Mouse (Mus musculus) liver, adult 2 months (tissue): Measurements from ENCODE around the gene Tll1. TPM values are rescaled to one million over a fixed set of nuclear protein-coding genes. Genes with fewer than 3 reads are reported as not detected.

Experiments
- DNase-seq: peaks from one replicate; pipeline ENCODE4 v3.0.0-alpha.2; 2011; ENCODE audit warnings: low read depth, low spot score; ENCODE audit errors: extremely low read depth
- H3K27ac ChIP-seq: fragments of 200-500 bp; replicated peaks from 2 replicates; pipeline ENCODE4 v1.5.1; 2012; ENCODE audit warnings: low read depth, mild to moderate bottlenecking, control low read depth, inconsistent platforms, low read length; ENCODE audit not compliant: insufficient read depth
- H3K27me3 ChIP-seq: fragments of 200-500 bp; 2 replicates; pipeline ENCODE4 v1.6.1; 2012; ENCODE audit warnings: mild to moderate bottlenecking, moderate library complexity, low read length, inconsistent platforms; ENCODE audit not compliant: control insufficient read depth, insufficient read depth
- H3K36me3 ChIP-seq: fragments of 200-500 bp; 2 replicates; pipeline ENCODE4 v1.6.1; 2012; ENCODE audit warnings: low read length, inconsistent platforms; ENCODE audit not compliant: control insufficient read depth, insufficient read depth
- H3K4me1 ChIP-seq: fragments of 200-500 bp; 2 replicates; pipeline ENCODE4 v1.6.1; 2011; ENCODE audit warnings: low read length; ENCODE audit not compliant: control insufficient read depth, insufficient read depth
- H3K4me3 ChIP-seq: fragments of 200-500 bp; 2 replicates; pipeline ENCODE4 v1.5.1; 2011; ENCODE audit warnings: low read depth, mild to moderate bottlenecking, control low read depth, low read length, moderate library complexity; ENCODE audit not compliant: insufficient read depth
- H3K79me2 ChIP-seq: fragments of 200-500 bp; 2 replicates; pipeline ENCODE4 v1.6.1; 2012; ENCODE audit warnings: inconsistent platforms, mild to moderate bottlenecking, low read length, moderate library complexity; ENCODE audit not compliant: control insufficient read depth, insufficient read depth
- H3K9ac ChIP-seq: fragments of 200-500 bp; 2 replicates; pipeline ENCODE4 v1.6.1; 2012; ENCODE audit warnings: low read depth, mild to moderate bottlenecking, control low read depth, inconsistent platforms, low read length
- CTCF ChIP-seq: fragments of 200-500 bp; IDR thresholded peaks from 2 replicates; pipeline ENCODE4 v1.5.1; 2011; ENCODE audit warnings: low read depth, low read length, control low read depth
- POLR2A ChIP-seq: fragments of 200-500 bp; IDR thresholded peaks from 2 replicates; pipeline ENCODE4 v1.6.1; 2011; ENCODE audit warnings: low read length, control low read depth; ENCODE audit not compliant: insufficient read depth; ENCODE audit errors: extremely low read depth
- WGBS: fragments of 180-500 bp; shearing (Covaris S2); methylation state at CpG from one replicate; pipeline ENCODE4 v1.1.7; 2018; 5-methylcytosine and 5-hydroxymethylcytosine counted together
- polyA plus RNA-seq: library from polyadenylated mRNA; depleted of rRNA; stranded (reverse); fragments of >200 nt; gene quantifications from 2 replicates; pipeline ENCODE4 v1.2.3, GENCODE M21; 2012
- total RNA-seq: library from RNA; depleted of rRNA; stranded (reverse); fragments of >200 nt; gene quantifications from 2 replicates; pipeline ENCODE4 v1.2.3, GENCODE M21; 2014

The Tll1 gene
- total and polyA plus RNA-seq, 2 experiments = under 0.01 TPM; not detected in 1

GRCm38 (mm10) chr8:64193421-64193820, 12.7 kb downstream of the Tll1 start:
- no peak for TF ChIP-seq CTCF
- no peak for TF ChIP-seq POLR2A

GRCm38 (mm10) chr8:64187881-64188280, 18.2 kb downstream of the Tll1 start:
- Histone ChIP-seq H3K4me3 (no peak overlapping the region), H3K36me3 (no peaks in the 10 kb centered on the region), H3K79me2 (no peaks in the 10 kb centered on the region), H3K27me3 (no peaks in the 10 kb centered on the region), H3K27ac (no peak overlapping the region), H3K9ac (no peak overlapping the region), H3K4me1 (no peaks in the 10 kb centered on the region)
- 81% methylated on average over 2 of the region's 2 CpGs for WGBS
- no peak for TF ChIP-seq CTCF
- TF ChIP-seq POLR2A = no peak
- DNase-seq = no peak

More at GRCm38 (mm10) chr8:64193421-64193820, 12.7 kb downstream of the Tll1 start:
- 55% methylated on average over 2 of the region's 2 CpGs for WGBS
- H3K27me3 ChIP-seq = no peaks in the 10 kb centered on the region
- no peaks in the 10 kb centered on the region for H3K4me1 ChIP-seq
- no peak overlapping the region for H3K9ac ChIP-seq
- DNase-seq = no peak
- H3K79me2 ChIP-seq = no peaks in the 10 kb centered on the region
- no peaks in the 10 kb centered on the region for H3K36me3 ChIP-seq
- H3K4me3 ChIP-seq = no peak overlapping the region
- H3K27ac ChIP-seq = no peak overlapping the region

- WGBS = 90% methylated on average over 2 of the region's 2 CpGs
Measured at GRCm38 (mm10) chr8:64176931-64177330, 29.1 kb downstream of the Tll1 start.

GRCm38 (mm10) chr8:64174916-64175315, 31.2 kb downstream of the Tll1 start:
- H3K36me3 ChIP-seq = no peaks in the 10 kb centered on the region
- H3K27ac ChIP-seq = no peak overlapping the region
- no peak for DNase-seq
- WGBS = 77% methylated on average over 3 of the region's 3 CpGs
- no peak overlapping the region for H3K9ac ChIP-seq
- no peak overlapping the region for H3K4me3 ChIP-seq
- no peaks in the 10 kb centered on the region for H3K79me2 ChIP-seq
- TF ChIP-seq POLR2A (no peak), CTCF (no peak)
- no peaks in the 10 kb centered on the region for H3K4me1 ChIP-seq
- H3K27me3 ChIP-seq = no peaks in the 10 kb centered on the region

More at GRCm38 (mm10) chr8:64176931-64177330, 29.1 kb downstream of the Tll1 start:
- DNase-seq = no peak
- no peak overlapping the region for H3K9ac ChIP-seq
- H3K36me3 ChIP-seq = no peaks in the 10 kb centered on the region
- TF ChIP-seq POLR2A (no peak), CTCF (no peak)
- no peak overlapping the region for H3K27ac ChIP-seq
- no peaks in the 10 kb centered on the region for H3K27me3 ChIP-seq
- no peaks in the 10 kb centered on the region for H3K4me1 ChIP-seq
- no peak overlapping the region for H3K4me3 ChIP-seq
- no peaks in the 10 kb centered on the region for H3K79me2 ChIP-seq

- no peak overlapping the region for H3K27ac ChIP-seq
- no peaks in the 10 kb centered on the region for H3K79me2 ChIP-seq
- 76% methylated on average over 2 of the region's 2 CpGs for WGBS
- H3K36me3 ChIP-seq = no peaks in the 10 kb centered on the region
- H3K27me3 ChIP-seq = no peaks in the 10 kb centered on the region
- H3K4me3 ChIP-seq = no peak overlapping the region
- TF ChIP-seq POLR2A (no peak), CTCF (no peak)
- H3K9ac ChIP-seq = no peak overlapping the region
- H3K4me1 ChIP-seq = no peaks in the 10 kb centered on the region
- DNase-seq = no peak
Measured at GRCm38 (mm10) chr8:64173759-64174158, 32.3 kb downstream of the Tll1 start.

GRCm38 (mm10) chr8:64152899-64153891, 52.9 kb downstream of the Tll1 start:
- no peaks in the 10 kb centered on the region for H3K36me3 ChIP-seq

More at GRCm38 (mm10) chr8:64152899-64153891, 52.9 kb downstream of the Tll1 start:
- Histone ChIP-seq H3K79me2 (no peaks in the 10 kb centered on the region), H3K27me3 (no peaks in the 10 kb centered on the region), H3K4me3 (no peak overlapping the region), H3K9ac (no peak overlapping the region), H3K4me1 (no peaks in the 10 kb centered on the region), H3K27ac (no peak overlapping the region)
- no peak for DNase-seq
- no peak for TF ChIP-seq POLR2A
- TF ChIP-seq CTCF = no peak
- WGBS = 57% methylated on average over 9 of the region's 9 CpGs
